Mouse (Mus musculus): ENCODE data around the gene Hypk.
A peak's percentile ranks its signal among the peaks of the same experiment; 100 is the strongest.

- TF ChIP-seq CTCF (IDR thresholded peaks at IDR 0.05) (peak; percentile 58), EP300 (IDR thresholded peaks at IDR 0.05) (no peak)
Observed at GRCm38 (mm10) chr2:121448136-121448535, 5.0 kb upstream of the Hypk start.

Data from lung, postnatal 0 days (tissue).